Mouse (Mus musculus) cortical plate, adult 2 months (tissue): ENCODE measurements at regions not wholly inside any gene's neighbourhood (a gene's known extent, or its start where the extent isn't known, plus 50 kb on each side); places are given as distances from the start of the nearest gene placed in this dataset.

Experiments used
- H3K27ac ChIP-seq: fragments of 200-500 bp; 2 replicates; pipeline ENCODE4 v1.5.1; 2012; ENCODE audit warnings: low read length, control low read depth, inconsistent platforms; ENCODE audit not compliant: insufficient read depth
- H3K4me1 ChIP-seq: fragments of 200-500 bp; 2 replicates; pipeline ENCODE4 v1.6.1; 2011; ENCODE audit warnings: low read length; ENCODE audit not compliant: control insufficient read depth, insufficient read depth
- H3K4me3 ChIP-seq: fragments of 200-500 bp; 2 replicates; pipeline ENCODE4 v1.5.1; 2011; ENCODE audit warnings: mild to moderate bottlenecking, low read length, control low read depth; ENCODE audit not compliant: insufficient read depth
- CTCF ChIP-seq: fragments of 200-500 bp; IDR thresholded peaks from 2 replicates; pipeline ENCODE4 v1.5.1; 2011; ENCODE audit warnings: mild to moderate bottlenecking, control low read depth, low read length; ENCODE audit not compliant: insufficient read depth; ENCODE audit errors: extremely low read depth
- POLR2A ChIP-seq: fragments of 200-500 bp; IDR thresholded peaks from 2 replicates; pipeline ENCODE4 v1.6.1; 2011; ENCODE audit warnings: mild to moderate bottlenecking, low read length, control low read depth; ENCODE audit not compliant: insufficient read depth; ENCODE audit errors: extremely low read depth

- no peak overlapping the region for H3K27ac ChIP-seq
- TF ChIP-seq POLR2A (no peak), CTCF (no peak)
- no peaks in the 10 kb centered on the region for H3K4me1 ChIP-seq
- H3K4me3 ChIP-seq = no peak overlapping the region
These were observed 95.0 kb upstream of the Arhgef9 start for GRCm38 (mm10) chrX:95291676-95292075.

GRCm38 (mm10) chrX:95282038-95282437 lies 85.4 kb upstream of the Arhgef9 start:
- no peak for TF ChIP-seq CTCF
- no peak for TF ChIP-seq POLR2A
- no peak overlapping the region for H3K27ac ChIP-seq
- H3K4me1 ChIP-seq = no peaks in the 10 kb centered on the region
- H3K4me3 ChIP-seq = no peak overlapping the region

- Histone ChIP-seq H3K4me3 (no peak overlapping the region), H3K27ac (no peak overlapping the region)
- TF ChIP-seq CTCF (peak; percentile 22; the same call in 1 of the 2 replicates), POLR2A (no peak)
These were observed 56.9 kb upstream of the Arhgef9 start for GRCm38 (mm10) chrX:95253517-95253916.

More at GRCm38 (mm10) chrX:95253517-95253916, 56.9 kb upstream of the Arhgef9 start:
- no peaks in the 10 kb centered on the region for H3K4me1 ChIP-seq
